Comparison of ENCODE assay signal across 28 mouse cellular contexts in the genomic region with DNA sequence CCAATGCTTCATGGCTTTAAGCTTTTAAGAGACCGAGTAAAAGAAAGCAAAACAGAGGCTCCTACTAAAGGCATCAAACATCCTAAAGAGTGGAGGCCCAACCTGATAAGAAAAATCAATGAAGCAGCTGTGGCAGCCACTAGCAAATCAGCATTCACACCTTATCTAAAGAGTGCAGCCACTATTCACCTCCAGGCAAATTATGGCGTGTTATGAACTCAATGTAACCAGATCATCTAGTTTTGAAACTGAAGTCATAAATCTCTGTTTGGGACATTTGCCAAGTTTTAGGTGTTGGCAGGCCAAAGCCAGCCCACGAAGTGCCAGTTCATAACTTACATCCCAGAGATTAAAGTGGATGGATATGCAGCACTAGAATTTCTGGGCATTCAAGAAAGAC. TPM values are rescaled to one million over a fixed set of nuclear protein-coding genes. Genes with fewer than 3 reads are reported as not detected.
A peak's percentile ranks its signal among the peaks of the same experiment; 100 is the strongest.
DNase-seq lines count a peak whose midpoint lies in the region; ATAC-seq and TF ChIP-seq lines count a peak whose summit lies in the region.
"Had no signal": no experiment of that assay in that cellular context is flagged by ENCODE, and none has a peak within 500 bp of the region (broad histone marks: within the 10 kb centered on the region; RNA-seq: fewer than 3 reads in every experiment).

No protein-coding gene starts in this region.

- TF ChIP-seq CTCF in intestine, postnatal 0 days (IDR thresholded peaks at IDR 0.05; ENCODE audit: low read depth): no peak
- TF ChIP-seq CTCF in stomach, postnatal 0 days (IDR thresholded peaks at IDR 0.05; ENCODE audit: low read depth): no peak

- DNase-seq in liver, embryonic 13.5 days: no peak
- no peak for DNase-seq in liver
- DNase-seq in fat pad, adult 2 months (ENCODE audit: extremely low read depth, low read depth, low spot score): peak; percentile 40
- DNase-seq in stomach, postnatal 0 days (ENCODE audit: low spot score): no peak
- no peak for DNase-seq in gastrocnemius, adult 18-20 months (ENCODE audit: low spot score)
- no peak for DNase-seq in cerebellum, adult 11 months
- DNase-seq: adrenal gland, postnatal 14 days; B cell, adult 2 months; cerebellum, adult 9-10 months; gastrocnemius, postnatal 10 days; heart, adult 11 months; heart, postnatal 10 days; kidney, adult 8-10 months; kidney, postnatal 10 days; lung, postnatal 10 days; right cerebral cortex, postnatal 14 days; thymus, adult 18-20 months; thymus, postnatal 36 days had no signal

- peak; percentile 58; the same call in 1 of the 2 replicates for ATAC-seq in liver, embryonic 13.5 days (ENCODE audit: low read depth)
- ATAC-seq in intestine, postnatal 0 days: peak; percentile 80
- 0 out of 2 replicates have a peak, but pooled peaks have one; percentile 51 for ATAC-seq in stomach, postnatal 0 days (ENCODE audit: low FRiP score, low TSS enrichment)
- no peak for ATAC-seq in forebrain, embryonic 12.5 days (ENCODE audit: low FRiP score)
- ATAC-seq: forebrain, embryonic 15.5 days; hindbrain, postnatal 0 days; midbrain, embryonic 13.5 days had no signal

- H3K36me3 ChIP-seq in liver, embryonic 13.5 days: no peaks in the 10 kb centered on the region
- H3K36me3 ChIP-seq in intestine, postnatal 0 days (ENCODE audit: control insufficient read depth, insufficient read depth): no peaks in the 10 kb centered on the region
- H3K36me3 ChIP-seq in stomach, postnatal 0 days (ENCODE audit: control insufficient read depth, insufficient read depth, low read length): no peaks in the 10 kb centered on the region
- no peaks in the 10 kb centered on the region for H3K36me3 ChIP-seq in forebrain, embryonic 12.5 days (replicated peaks)
- H3K36me3 ChIP-seq: forebrain, embryonic 15.5 days; G1E; heart, embryonic 12.5 days; limb, embryonic 12.5 days; liver, embryonic 15.5 days; midbrain, embryonic 13.5 days had no signal

- H3K9me3 ChIP-seq in liver, embryonic 13.5 days (replicated peaks): no peaks in the 10 kb centered on the region
- H3K9me3 ChIP-seq in intestine, postnatal 0 days (ENCODE audit: control insufficient read depth): no peaks in the 10 kb centered on the region
- no peaks in the 10 kb centered on the region for H3K9me3 ChIP-seq in stomach, postnatal 0 days (ENCODE audit: control insufficient read depth, low read length)
- H3K9me3 ChIP-seq in forebrain, embryonic 12.5 days: no peaks in the 10 kb centered on the region
- H3K9me3 ChIP-seq: forebrain, embryonic 15.5 days; G1E; heart, embryonic 12.5 days; limb, embryonic 12.5 days; liver, embryonic 15.5 days; midbrain, embryonic 13.5 days had no signal

- H3K27ac ChIP-seq in liver, embryonic 13.5 days: no peak overlapping the region
- H3K27ac ChIP-seq in intestine, postnatal 0 days (ENCODE audit: low read depth, low read length): no peak overlapping the region
- no peak overlapping the region for H3K27ac ChIP-seq in stomach, postnatal 0 days (replicated peaks)
- no peak overlapping the region for H3K27ac ChIP-seq in forebrain, embryonic 12.5 days
- H3K27ac ChIP-seq: forebrain, embryonic 15.5 days; hindbrain, postnatal 0 days; limb, embryonic 12.5 days; liver, embryonic 15.5 days; midbrain, embryonic 13.5 days had no signal

- no peak overlapping the region for H3K9ac ChIP-seq in liver, embryonic 13.5 days
- no peak overlapping the region for H3K9ac ChIP-seq in intestine, postnatal 0 days (ENCODE audit: low read depth, low read length)
- H3K9ac ChIP-seq in stomach, postnatal 0 days (ENCODE audit: low read length): no peak overlapping the region
- H3K9ac ChIP-seq in forebrain, embryonic 12.5 days: no peak overlapping the region
- H3K9ac ChIP-seq: forebrain, embryonic 15.5 days; heart, embryonic 12.5 days; limb, embryonic 12.5 days; liver, embryonic 15.5 days; midbrain, embryonic 13.5 days had no signal

- H3K27me3 ChIP-seq in liver, embryonic 13.5 days: no peaks in the 10 kb centered on the region
- H3K27me3 ChIP-seq in intestine, postnatal 0 days (replicated peaks; ENCODE audit: control insufficient read depth, insufficient read depth, low read length): no peaks in the 10 kb centered on the region
- no peaks in the 10 kb centered on the region for H3K27me3 ChIP-seq in stomach, postnatal 0 days (ENCODE audit: control insufficient read depth, insufficient read depth, low read length)
- H3K27me3 ChIP-seq in forebrain, embryonic 12.5 days: no peaks in the 10 kb centered on the region
- H3K27me3 ChIP-seq: CH12.LX; forebrain, embryonic 15.5 days; heart, embryonic 12.5 days; limb, embryonic 12.5 days; liver, embryonic 15.5 days; midbrain, embryonic 13.5 days had no signal

- WGBS in liver, embryonic 13.5 days (ENCODE audit: insufficient replicate concordance): 34% methylated on average over 3 of the region's 3 CpGs
- WGBS in intestine, postnatal 0 days: 37% methylated on average over 3 of the region's 3 CpGs
- 36% methylated on average over 3 of the region's 3 CpGs for WGBS in stomach, postnatal 0 days
- WGBS in forebrain, embryonic 12.5 days: 78% methylated on average over 3 of the region's 3 CpGs

- no peak overlapping the region for H3K4me2 ChIP-seq in liver, embryonic 13.5 days
- no peak overlapping the region for H3K4me2 ChIP-seq in intestine, postnatal 0 days (replicated peaks; ENCODE audit: low read depth)
- no peak overlapping the region for H3K4me2 ChIP-seq in stomach, postnatal 0 days (replicated peaks; ENCODE audit: low read depth)
- no peak overlapping the region for H3K4me2 ChIP-seq in forebrain, embryonic 12.5 days
- H3K4me2 ChIP-seq: forebrain, embryonic 15.5 days; heart, embryonic 12.5 days; limb, embryonic 12.5 days; liver, embryonic 15.5 days; midbrain, embryonic 13.5 days had no signal

- H3K4me3 ChIP-seq in liver, embryonic 13.5 days (replicated peaks): no peak overlapping the region
- no peak overlapping the region for H3K4me3 ChIP-seq in intestine, postnatal 0 days (ENCODE audit: low read depth, low read length)
- H3K4me3 ChIP-seq in stomach, postnatal 0 days (ENCODE audit: low read depth, low read length): no peak overlapping the region
- H3K4me3 ChIP-seq in forebrain, embryonic 12.5 days (replicated peaks): no peak overlapping the region
- H3K4me3 ChIP-seq: forebrain, embryonic 15.5 days; heart, embryonic 12.5 days; limb, embryonic 12.5 days; liver, embryonic 15.5 days; midbrain, embryonic 13.5 days had no signal

- peaks cover 5% of the 10 kb centered on the region for H3K4me1 ChIP-seq in liver, embryonic 13.5 days (replicated peaks)
- H3K4me1 ChIP-seq in intestine, postnatal 0 days (replicated peaks; ENCODE audit: control insufficient read depth, insufficient read depth, low read length): no peaks in the 10 kb centered on the region
- no peaks in the 10 kb centered on the region for H3K4me1 ChIP-seq in stomach, postnatal 0 days (replicated peaks; ENCODE audit: control insufficient read depth, insufficient read depth)
- no peaks in the 10 kb centered on the region for H3K4me1 ChIP-seq in forebrain, embryonic 12.5 days
- H3K4me1 ChIP-seq: forebrain, embryonic 15.5 days; heart, embryonic 12.5 days; limb, embryonic 12.5 days; liver, embryonic 15.5 days; midbrain, embryonic 13.5 days had no signal

- TF ChIP-seq EP300 in stomach, postnatal 0 days (optimal IDR thresholded peaks at IDR 0.05): peak; percentile 47

RNA-seq across cellular contexts. Expression of gene Ubqln2, which starts 5.7 kb away (rescaled TPM):
- polyA plus RNA-seq in liver, embryonic 13.5 days (2015; fragmentation: Nextera tagmentation; extraction: Ambion mirVana): 3.8 and 4.5 TPM in 2 replicates
- 11.9 and 12.1 TPM in 2 replicates for polyA plus RNA-seq in intestine, postnatal 0 days (2015; fragmentation: Nextera tagmentation; extraction: Ambion mirVana)
- 10.5 and 11.3 TPM in 2 replicates for polyA plus RNA-seq in stomach, postnatal 0 days (2015; fragmentation: Nextera tagmentation; extraction: Ambion mirVana)
- polyA plus RNA-seq in forebrain, embryonic 12.5 days (2016; fragmentation: Nextera tagmentation; extraction: Ambion mirVana): 55.1 and 63.9 TPM in 2 replicates
- total RNA-seq in gastrocnemius, adult 18-20 months (2021): 10 to 100 TPM; 20.6 to 20.7 TPM
- total RNA-seq: CH12.LX had no signal
